Mouse (Mus musculus) 3T3-L1 (cell line): ENCODE results near the gene Unc5a.
A peak's percentile ranks its signal among the peaks of the same experiment; 100 is the strongest.

ENCODE experiments used
- DNase-seq: peaks from one replicate; pipeline ENCODE4 v3.0.0-alpha.2; 2015; ENCODE audit warnings: low read depth, low spot score

Gene Unc5a

GRCm38 (mm10) chr13:54955695-54956471 is 6.7 kb downstream of the Unc5a start:
- DNase-seq = no peak

- DNase-seq = no peak
Observed at GRCm38 (mm10) chr13:54957281-54957680, 8.1 kb downstream of the Unc5a start.

GRCm38 (mm10) chr13:54959059-54959701 is 10.0 kb downstream of the Unc5a start:
- DNase-seq = no peak

- no peak for DNase-seq
Observed at GRCm38 (mm10) chr13:54959842-54960241, 10.6 kb downstream of the Unc5a start.

GRCm38 (mm10) chr13:54960491-54960890 is 11.3 kb downstream of the Unc5a start:
- DNase-seq = peak; percentile 33

- peak; percentile 8 for DNase-seq
Observed at GRCm38 (mm10) chr13:54965256-54965655, 16.0 kb downstream of the Unc5a start.

GRCm38 (mm10) chr13:54967501-54967900 is 18.3 kb downstream of the Unc5a start:
- DNase-seq = no peak

GRCm38 (mm10) chr13:54968636-54969035 is 19.4 kb downstream of the Unc5a start:
- DNase-seq = no peak

- no peak for DNase-seq
Observed at GRCm38 (mm10) chr13:54969513-54969912, 20.3 kb downstream of the Unc5a start.

- peak; percentile 71 for DNase-seq
Observed at GRCm38 (mm10) chr13:54970521-54971247, 21.5 kb downstream of the Unc5a start.

- no peak for DNase-seq
Observed at GRCm38 (mm10) chr13:54975546-54975945, 26.3 kb downstream of the Unc5a start.

GRCm38 (mm10) chr13:54978804-54979203 is 29.6 kb downstream of the Unc5a start:
- DNase-seq = no peak

GRCm38 (mm10) chr13:54980957-54981356 is 31.7 kb downstream of the Unc5a start:
- DNase-seq = no peak

GRCm38 (mm10) chr13:54983001-54983400 is 33.8 kb downstream of the Unc5a start:
- DNase-seq = no peak

- no peak for DNase-seq
Observed at GRCm38 (mm10) chr13:54983614-54984013, 34.4 kb downstream of the Unc5a start.

GRCm38 (mm10) chr13:54987405-54987804 is 38.2 kb downstream of the Unc5a start:
- DNase-seq = no peak

GRCm38 (mm10) chr13:54988181-54988760 is 39.1 kb downstream of the Unc5a start:
- no peak for DNase-seq

GRCm38 (mm10) chr13:54992215-54992614 is 43.0 kb downstream of the Unc5a start:
- DNase-seq = no peak

- no peak for DNase-seq
Observed at GRCm38 (mm10) chr13:54994576-54994975, 45.4 kb downstream of the Unc5a start.

GRCm38 (mm10) chr13:54995161-54995560 is 46.0 kb downstream of the Unc5a start:
- no peak for DNase-seq

- no peak for DNase-seq
Observed at GRCm38 (mm10) chr13:54997568-54997967, 48.4 kb downstream of the Unc5a start.

- DNase-seq = no peak
Observed at GRCm38 (mm10) chr13:55000433-55000832, 51.2 kb downstream of the Unc5a start.
